10 mouse cellular contexts compared by ENCODE assay signal in genomic region chr17:87521622-87522151, GRCm38 (mm10).
DNase-seq lines count a peak whose midpoint lies in the region; ATAC-seq and TF ChIP-seq lines count a peak whose summit lies in the region.
"Had no signal": no experiment of that assay in that cellular context is flagged by ENCODE, and none has a peak within 500 bp of the region (broad histone marks: within the 10 kb centered on the region; RNA-seq: fewer than 3 reads in every experiment).

No protein-coding gene starts in this region.

- no peak for ATAC-seq in erythroid progenitor cell, adult 5-6 weeks (replicated peaks; ENCODE audit: low FRiP score, poor library complexity, severe bottlenecking)

- intact Hi-C loops in heart, adult 2 months (cut with DNase I) = no loop called here

- TF ChIP-seq CTCF in heart, adult 2 months (IDR thresholded peaks at IDR 0.05) = no peak

- no peak overlapping the region for H3K9ac ChIP-seq in heart, adult 2 months (ENCODE audit: low read depth, low read length)
- H3K9ac ChIP-seq: embryonic facial prominence, embryonic 12.5 days; liver, embryonic 15.5 days had no signal

- H3K27ac ChIP-seq in heart, adult 2 months = no peak overlapping the region
- H3K27ac ChIP-seq in limb, embryonic 10.5 days = peak overlapping the region; percentile 62
- H3K27ac ChIP-seq: liver, embryonic 15.5 days had no signal

- H3K79me2 ChIP-seq in heart, adult 2 months (replicated peaks; ENCODE audit: control insufficient read depth, insufficient read depth, low read length) = no peaks in the 10 kb centered on the region

- H3K4me1 ChIP-seq in heart, adult 2 months (ENCODE audit: control insufficient read depth, insufficient read depth, low read length) = no peaks in the 10 kb centered on the region
- peaks cover 29% of the 10 kb centered on the region for H3K4me1 ChIP-seq in limb, embryonic 10.5 days

- no peak for TF ChIP-seq EP300 in heart, adult 2 months (IDR thresholded peaks at IDR 0.05; ENCODE audit: insufficient read depth, low read depth, low read length)

- no peaks in the 10 kb centered on the region for H3K27me3 ChIP-seq in heart, adult 2 months (ENCODE audit: control insufficient read depth, insufficient read depth, low read length)
- peaks cover 22% of the 10 kb centered on the region for H3K27me3 ChIP-seq in limb, embryonic 10.5 days (ENCODE audit: low read depth, poor library complexity, severe bottlenecking)
- H3K27me3 ChIP-seq: embryonic facial prominence, embryonic 12.5 days; liver, embryonic 15.5 days had no signal

- WGBS in heart, adult 2 months = 46% methylated on average over 10 of the region's 10 CpGs
- 27% methylated on average over 10 of the region's 10 CpGs for WGBS in limb, embryonic 10.5 days

- H3K4me3 ChIP-seq in heart, adult 2 months = no peak overlapping the region
- H3K4me3 ChIP-seq in limb, embryonic 10.5 days = no peak overlapping the region
- H3K4me3 ChIP-seq: embryonic facial prominence, embryonic 12.5 days; liver, embryonic 15.5 days had no signal

- peak; percentile 76 for DNase-seq in heart, adult 11 months
- no peak for DNase-seq in heart, adult 2 months
- DNase-seq in urinary bladder, postnatal 14 days (ENCODE audit: low spot score) = peak; percentile 19
- DNase-seq in urinary bladder, postnatal 4 days (ENCODE audit: low spot score in 2 of 2) = no peak
- no peak for DNase-seq in limb, embryonic 10.5 days (ENCODE audit: low spot score)
- no peak for DNase-seq in spleen, adult 18-20 months
- no peak for DNase-seq in thymus, postnatal 25 days

- no peaks in the 10 kb centered on the region for H3K36me3 ChIP-seq in heart, adult 2 months (ENCODE audit: control insufficient read depth, insufficient read depth, low read length)
- H3K36me3 ChIP-seq in limb, embryonic 10.5 days = no peaks in the 10 kb centered on the region
- H3K36me3 ChIP-seq: embryonic facial prominence, embryonic 12.5 days; liver, embryonic 15.5 days had no signal

- TF ChIP-seq POLR2A in heart, adult 2 months (IDR thresholded peaks at IDR 0.05; ENCODE audit: insufficient read depth, low read depth, low read length) = no peak

- no peaks in the 10 kb centered on the region for H3K9me3 ChIP-seq in limb, embryonic 10.5 days (replicated peaks)
- H3K9me3 ChIP-seq: embryonic facial prominence, embryonic 12.5 days; liver, embryonic 15.5 days had no signal

Comparison
In these comparisons a context has a peak if more than half of its experiments do, and no peak if none do; other contexts are left out.
1. DNase-seq: peak in heart, adult 11 months (single experiment) and urinary bladder, postnatal 14 days (single experiment); none in heart, adult 2 months (0 of 2), urinary bladder, postnatal 4 days (0 of 2), limb, embryonic 10.5 days (single experiment), spleen, adult 18-20 months (0 of 2) and thymus, postnatal 25 days (single experiment).